Mouse (Mus musculus) spleen, postnatal 10 days (tissue): ENCODE data around the gene AC153137.1.
"Not testable (repeated sequence)": the region's sequence is repeated elsewhere in the genome, so short reads cannot be mapped to it uniquely, and the experiment has no call there.

Source experiments
- DNase-seq, 2 experiments: peaks; one replicate each; pipeline ENCODE4 v3.0.0; 2021 to 2022; ENCODE audit warnings: low spot score in 2 of 2

Gene AC153137.1

GRCm38 (mm10) chr1:30977868-30978267, at the start of gene AC153137.1:
Gene AC153137.1, minus strand, starts transcription at chr1:30977968.
- not testable (repeated sequence) for DNase-seq

- DNase-seq, result no peak
Measured at GRCm38 (mm10) chr1:31023173-31023572, 45.4 kb upstream of the AC153137.1 start.

- no peak for DNase-seq
Measured at GRCm38 (mm10) chr1:31019283-31019682, 41.5 kb upstream of the AC153137.1 start.

- DNase-seq, result no peak
Measured at GRCm38 (mm10) chr1:31017377-31017776, 39.6 kb upstream of the AC153137.1 start.

- no peak for DNase-seq
Measured at GRCm38 (mm10) chr1:31016068-31016467, 38.3 kb upstream of the AC153137.1 start.

- DNase-seq, result no peak
Measured at GRCm38 (mm10) chr1:31015261-31015660, 37.5 kb upstream of the AC153137.1 start.

GRCm38 (mm10) chr1:30977239-30977638, 529 bp downstream of the AC153137.1 start:
- DNase-seq, result not testable (repeated sequence)

- no peak for DNase-seq
Measured at GRCm38 (mm10) chr1:30951795-30952194, 26.0 kb downstream of the AC153137.1 start.

- no peak for DNase-seq
Measured at GRCm38 (mm10) chr1:30950456-30950835, 27.3 kb downstream of the AC153137.1 start.

GRCm38 (mm10) chr1:30949710-30950455, 27.9 kb downstream of the AC153137.1 start:
- peak; percentile 92 to 97 for DNase-seq

- peak; percentile 71 to 80 for DNase-seq
Measured at GRCm38 (mm10) chr1:30948950-30949639, 28.7 kb downstream of the AC153137.1 start.

- DNase-seq, result peak; percentile 14 to 48
Measured at GRCm38 (mm10) chr1:30948361-30948949, 29.3 kb downstream of the AC153137.1 start.

- no peak for DNase-seq
Measured at GRCm38 (mm10) chr1:30945136-30945535, 32.6 kb downstream of the AC153137.1 start.

- no peak for DNase-seq
Measured at GRCm38 (mm10) chr1:30940571-30940970, 37.2 kb downstream of the AC153137.1 start.

- no peak for DNase-seq
Measured at GRCm38 (mm10) chr1:30938392-30938791, 39.4 kb downstream of the AC153137.1 start.

GRCm38 (mm10) chr1:30937396-30937965, 40.3 kb downstream of the AC153137.1 start:
- no peak for DNase-seq

GRCm38 (mm10) chr1:30936488-30936887, 41.3 kb downstream of the AC153137.1 start:
- no peak for DNase-seq

- no peak for DNase-seq
Measured at GRCm38 (mm10) chr1:30930823-30931222, 46.9 kb downstream of the AC153137.1 start.

- no peak for DNase-seq
Measured at GRCm38 (mm10) chr1:30930194-30930593, 47.6 kb downstream of the AC153137.1 start.
